Mouse (Mus musculus) liver, embryonic 12.5 days (tissue): ENCODE measurements around the gene Ppp6r1. TPM values are rescaled to one million over a fixed set of nuclear protein-coding genes. Genes with fewer than 3 reads are reported as not detected.

ENCODE experiments used
- ATAC-seq: fragments of 200-750 bp; cut with Nextera tagmentation; 2 replicates; pipeline ENCODE4 v1.8.0; 2017; ENCODE audit warnings: moderate number of reproducible peaks, mild to moderate bottlenecking, moderate library complexity
- H3K27ac ChIP-seq: fragments of 300-500 bp; sonication (generic); 2 replicates; pipeline ENCODE4 v1.5.1; 2016; ENCODE audit warnings: mild to moderate bottlenecking
- H3K27me3 ChIP-seq: fragments of 300-500 bp; sonication (generic); replicated peaks from 2 replicates; pipeline ENCODE4 v1.6.1; 2016; ENCODE audit warnings: mild to moderate bottlenecking, moderate library complexity
- H3K36me3 ChIP-seq: fragments of 300-500 bp; sonication (generic); 2 replicates; pipeline ENCODE4 v1.6.1; 2016; ENCODE audit warnings: mild to moderate bottlenecking, moderate library complexity
- H3K4me1 ChIP-seq: fragments of 300-500 bp; sonication (generic); 2 replicates; pipeline ENCODE4 v1.6.1; 2016
- H3K4me2 ChIP-seq: fragments of 300-500 bp; sonication (generic); 2 replicates; pipeline ENCODE4 v1.6.1; 2016; ENCODE audit warnings: mild to moderate bottlenecking, moderate library complexity
- H3K4me3 ChIP-seq: fragments of 300-500 bp; sonication (generic); 2 replicates; pipeline ENCODE4 v1.5.1; 2016; ENCODE audit warnings: mild to moderate bottlenecking, moderate library complexity
- H3K9ac ChIP-seq: fragments of 300-500 bp; sonication (generic); 2 replicates; pipeline ENCODE4 v1.6.1; 2016; ENCODE audit warnings: mild to moderate bottlenecking, moderate library complexity
- H3K9me3 ChIP-seq: fragments of 300-500 bp; sonication (generic); replicated peaks from 2 replicates; pipeline ENCODE4 v1.6.1; 2016; ENCODE audit warnings: mild to moderate bottlenecking, moderate library complexity
- WGBS: fragments of 180-500 bp; shearing (Covaris S2); methylation state at CpG from one replicate; pipeline ENCODE4 v1.1.7; 2016; ENCODE audit not compliant: insufficient replicate concordance; 5-methylcytosine and 5-hydroxymethylcytosine counted together
- polyA plus RNA-seq: library from polyadenylated mRNA; unstranded; fragments of >200 nt; fragmentation: Nextera tagmentation; extraction: Ambion mirVana; gene quantifications from 2 replicates; pipeline ENCODE4 v1.2.1, GENCODE M21; 2016

Gene Ppp6r1
- 12.0 and 12.7 TPM in 2 replicates for polyA plus RNA-seq

GRCm38 (mm10) chr7:4658912-4659551 is at the start of gene Ppp6r1:
Gene Ppp6r1 (minus strand): TSS chr7:4659019.
- Histone ChIP-seq H3K4me2 (peak within 1 kb of the TSS; percentile 90), H3K4me1 (peaks cover 60% of the 10 kb centered on the region), H3K9me3 (no peaks in the 10 kb centered on the region), H3K9ac (peak within 1 kb of the TSS; percentile 97), H3K27ac (peak within 1 kb of the TSS; percentile 90), H3K4me3 (peak within 1 kb of the TSS; percentile 88), H3K36me3 (peaks cover 39% of the 10 kb centered on the region), H3K27me3 (no peaks in the 10 kb centered on the region)
- under 1% methylated on average over 54 of the region's 54 CpGs for whole genome bisulfite sequencing
- peak; percentile 97 for ATAC-seq

- H3K9ac ChIP-seq: no peak overlapping the region
- H3K9me3 ChIP-seq: no peaks in the 10 kb centered on the region
- H3K36me3 ChIP-seq: 0 out of 2 replicates have a peak, but pooled peaks cover 7% of the 10 kb centered on the region
- peaks cover 35% of the 10 kb centered on the region for H3K27me3 ChIP-seq
- H3K4me3 ChIP-seq: no peak overlapping the region
- 29% methylated on average over 18 of the region's 18 CpGs for WGBS
- peak overlapping the region; percentile 50 for H3K4me2 ChIP-seq
- ATAC-seq: no peak
- no peak overlapping the region for H3K27ac ChIP-seq
- peaks cover 6% of the 10 kb centered on the region; the same call in 1 of the 2 replicates for H3K4me1 ChIP-seq
Measured at GRCm38 (mm10) chr7:4705098-4705497, 46.3 kb upstream of the Ppp6r1 start.

- Histone ChIP-seq H3K4me3 (no peak overlapping the region), H3K36me3 (0 out of 2 replicates have a peak, but pooled peaks cover 5% of the 10 kb centered on the region), H3K4me1 (peaks cover 6% of the 10 kb centered on the region; the same call in 1 of the 2 replicates), H3K27me3 (peaks cover 33% of the 10 kb centered on the region), H3K9ac (no peak overlapping the region), H3K9me3 (no peaks in the 10 kb centered on the region), H3K27ac (no peak overlapping the region), H3K4me2 (no peak overlapping the region)
- ATAC-seq: no peak
- WGBS: 79% methylated on average over 7 of the region's 7 CpGs
Measured at GRCm38 (mm10) chr7:4703195-4703594, 44.4 kb upstream of the Ppp6r1 start.

- Histone ChIP-seq H3K4me2 (no peak overlapping the region), H3K27ac (no peak overlapping the region), H3K27me3 (peaks cover 25% of the 10 kb centered on the region), H3K9ac (no peak overlapping the region), H3K4me3 (no peak overlapping the region), H3K36me3 (0 out of 2 replicates have a peak, but pooled peaks cover 5% of the 10 kb centered on the region), H3K9me3 (no peaks in the 10 kb centered on the region), H3K4me1 (peaks cover 6% of the 10 kb centered on the region; the same call in 1 of the 2 replicates)
- no peak for ATAC-seq
- 70% methylated on average over 8 of the region's 8 CpGs for WGBS
Measured at GRCm38 (mm10) chr7:4702334-4702733, 43.5 kb upstream of the Ppp6r1 start.

- Histone ChIP-seq H3K4me2 (no peak overlapping the region), H3K4me3 (no peak overlapping the region), H3K36me3 (peaks cover 9% of the 10 kb centered on the region), H3K27me3 (peaks cover 33% of the 10 kb centered on the region), H3K27ac (no peak overlapping the region), H3K4me1 (peaks cover 10% of the 10 kb centered on the region), H3K9me3 (no peaks in the 10 kb centered on the region), H3K9ac (no peak overlapping the region)
- WGBS: 74% methylated on average over 6 of the region's 6 CpGs
- no peak for ATAC-seq
Measured at GRCm38 (mm10) chr7:4693004-4693403, 34.2 kb upstream of the Ppp6r1 start.

- peak; percentile 48; the same call in 1 of the 2 replicates for ATAC-seq
- peaks cover 5% of the 10 kb centered on the region for H3K36me3 ChIP-seq
- H3K4me1 ChIP-seq: peaks cover 10% of the 10 kb centered on the region
- H3K9ac ChIP-seq: peak overlapping the region; percentile 73
- 22% methylated on average over 21 of the region's 35 CpGs for WGBS
- peak overlapping the region; percentile 63; the same call in 1 of the 2 replicates for H3K27ac ChIP-seq
- peak overlapping the region; percentile 58 for H3K4me3 ChIP-seq
- H3K4me2 ChIP-seq: peak overlapping the region; percentile 77
- H3K27me3 ChIP-seq: peaks cover 33% of the 10 kb centered on the region
- H3K9me3 ChIP-seq: no peaks in the 10 kb centered on the region
Measured at GRCm38 (mm10) chr7:4690951-4691653, 32.3 kb upstream of the Ppp6r1 start.

- Histone ChIP-seq H3K4me2 (peak within 1 kb of the TSS; percentile 77), H3K27ac (peak within 1 kb of the TSS; percentile 63; the same call in 1 of the 2 replicates), H3K27me3 (peaks cover 33% of the 10 kb centered on the region), H3K36me3 (peaks cover 5% of the 10 kb centered on the region), H3K9me3 (no peaks in the 10 kb centered on the region), H3K4me3 (peak within 1 kb of the TSS; percentile 58), H3K4me1 (peaks cover 14% of the 10 kb centered on the region), H3K9ac (peak within 1 kb of the TSS; percentile 73)
- ATAC-seq: no peak
- WGBS: 6% methylated on average over 5 of the region's 18 CpGs
Measured at GRCm38 (mm10) chr7:4690387-4690786, 31.6 kb upstream of the Ppp6r1 start, which contains the start of gene Brsk1. Gene Brsk1 (plus strand): TSS chr7:4690604.

GRCm38 (mm10) chr7:4684632-4685417 is 26.0 kb upstream of the Ppp6r1 start, which contains the start of gene Hspbp1:
Gene Hspbp1 (minus strand): TSS chr7:4685068.
- Histone ChIP-seq H3K9me3 (no peaks in the 10 kb centered on the region), H3K4me3 (peak within 1 kb of the TSS; percentile 79), H3K27me3 (peaks cover 10% of the 10 kb centered on the region), H3K27ac (peak within 1 kb of the TSS; percentile 76), H3K4me1 (peaks cover 24% of the 10 kb centered on the region), H3K9ac (peak within 1 kb of the TSS; percentile 74), H3K36me3 (peaks cover 28% of the 10 kb centered on the region), H3K4me2 (peak within 1 kb of the TSS; percentile 86)
- WGBS: under 1% methylated on average over 32 of the region's 32 CpGs
- peak; percentile 98 for ATAC-seq

- Histone ChIP-seq H3K9ac (peak overlapping the region; percentile 74), H3K27ac (peak overlapping the region; percentile 76), H3K9me3 (no peaks in the 10 kb centered on the region), H3K4me2 (peak overlapping the region; percentile 86), H3K4me3 (peak overlapping the region; percentile 79), H3K36me3 (peaks cover 32% of the 10 kb centered on the region), H3K4me1 (peaks cover 24% of the 10 kb centered on the region), H3K27me3 (peaks cover 4% of the 10 kb centered on the region)
- 2% methylated on average over 13 of the region's 13 CpGs for WGBS
- ATAC-seq: no peak
Measured at GRCm38 (mm10) chr7:4684203-4684602, 25.4 kb upstream of the Ppp6r1 start.

- WGBS: 62% methylated on average over 5 of the region's 5 CpGs
- Histone ChIP-seq H3K4me1 (peaks cover 24% of the 10 kb centered on the region), H3K4me2 (no peak overlapping the region), H3K27ac (no peak overlapping the region), H3K36me3 (peaks cover 38% of the 10 kb centered on the region), H3K9ac (no peak overlapping the region), H3K9me3 (no peaks in the 10 kb centered on the region), H3K4me3 (no peak overlapping the region), H3K27me3 (no peaks in the 10 kb centered on the region)
- ATAC-seq: no peak
Measured at GRCm38 (mm10) chr7:4683307-4683706, 24.5 kb upstream of the Ppp6r1 start.

- Histone ChIP-seq H3K4me1 (peaks cover 45% of the 10 kb centered on the region), H3K27me3 (no peaks in the 10 kb centered on the region), H3K9me3 (no peaks in the 10 kb centered on the region), H3K36me3 (peaks cover 82% of the 10 kb centered on the region), H3K4me3 (no peak overlapping the region), H3K9ac (no peak overlapping the region), H3K4me2 (no peak overlapping the region), H3K27ac (peak overlapping the region; percentile 45; the same call in 1 of the 2 replicates)
- 78% methylated on average over 7 of the region's 7 CpGs for WGBS
- no peak for ATAC-seq
Measured at GRCm38 (mm10) chr7:4675200-4675599, 16.4 kb upstream of the Ppp6r1 start.
